Mouse (Mus musculus) CH12F3 (cell line): Measurements from ENCODE around the gene Fbxw9.

Experiments
- in situ Hi-C: fragments of 300-500 bp; cut with MboI; formaldehyde crosslinking; loops from 2 replicates; pipeline ENCODE4 v1.14.3; 2020; ENCODE audit warnings: low sequenced_read_pairs

The Fbxw9 gene

GRCm38 (mm10) chr8:85083108-85083813, 23.4 kb downstream of the Fbxw9 start, which contains the start of gene Man2b1:
TSS of gene Man2b1 (plus strand) at chr8:85083270.
- in situ Hi-C loops, result no loop called here

GRCm38 (mm10) chr8:85084633-85085032, 24.8 kb downstream of the Fbxw9 start:
- in situ Hi-C loops, result no loop called here

GRCm38 (mm10) chr8:85086238-85086637, 26.4 kb downstream of the Fbxw9 start:
- in situ Hi-C loops, result no loop called here

- in situ Hi-C loops, result no loop called here
Measured at GRCm38 (mm10) chr8:85088771-85089170, 28.9 kb downstream of the Fbxw9 start.

GRCm38 (mm10) chr8:85090856-85091255, 31.0 kb downstream of the Fbxw9 start:
- in situ Hi-C loops, result no loop called here

- in situ Hi-C loops, result no loop called here
Measured at GRCm38 (mm10) chr8:85091526-85092090, 31.8 kb downstream of the Fbxw9 start.

GRCm38 (mm10) chr8:85095051-85095450, 35.2 kb downstream of the Fbxw9 start:
- in situ Hi-C loops, result no loop called here

GRCm38 (mm10) chr8:85095566-85095965, 35.7 kb downstream of the Fbxw9 start:
- in situ Hi-C loops, result no loop called here

GRCm38 (mm10) chr8:85096196-85096595, 36.3 kb downstream of the Fbxw9 start:
- in situ Hi-C loops, result no loop called here

- in situ Hi-C loops, result no loop called here
Measured at GRCm38 (mm10) chr8:85096850-85097249, 37.0 kb downstream of the Fbxw9 start.

GRCm38 (mm10) chr8:85100076-85100665, 40.3 kb downstream of the Fbxw9 start:
- in situ Hi-C loops, result no loop called here

GRCm38 (mm10) chr8:85113241-85113640, 53.4 kb downstream of the Fbxw9 start:
- in situ Hi-C loops, result no loop called here

GRCm38 (mm10) chr8:85115501-85115900, 55.6 kb downstream of the Fbxw9 start:
- in situ Hi-C loops, result no loop called here
